Mouse (Mus musculus) frontal cortex, postnatal 36 days (tissue): ENCODE data around the gene Ano1.

ENCODE experiments used
- DNase-seq, 2 experiments: peaks; one replicate each; pipeline ENCODE4 v3.0.0; 2022; ENCODE audit warnings: low spot score in 2 of 2

The Ano1 gene

GRCm38 (mm10) chr7:144768845-144769244 is 17.1 kb upstream of the Ano1 start:
- DNase-seq, result no peak

GRCm38 (mm10) chr7:144764537-144765282 is 12.9 kb upstream of the Ano1 start:
- no peak for DNase-seq

- no peak for DNase-seq
Measured at GRCm38 (mm10) chr7:144764013-144764412, 12.2 kb upstream of the Ano1 start.

GRCm38 (mm10) chr7:144762496-144763235 is 10.9 kb upstream of the Ano1 start:
- no peak for DNase-seq

- no peak for DNase-seq
Measured at GRCm38 (mm10) chr7:144760228-144760627, 8.5 kb upstream of the Ano1 start.

GRCm38 (mm10) chr7:144759455-144759854 is 7.7 kb upstream of the Ano1 start:
- no peak for DNase-seq

- DNase-seq, result no peak
Measured at GRCm38 (mm10) chr7:144755511-144756378, 4.0 kb upstream of the Ano1 start.

- DNase-seq, result no peak
Measured at GRCm38 (mm10) chr7:144754722-144755121, 2.9 kb upstream of the Ano1 start.

GRCm38 (mm10) chr7:144753657-144754031 is 1.9 kb upstream of the Ano1 start:
- DNase-seq, result no peak

- DNase-seq, result no peak
Measured at GRCm38 (mm10) chr7:144752919-144753656, 1.3 kb upstream of the Ano1 start.

GRCm38 (mm10) chr7:144747756-144748155 is 4.0 kb downstream of the Ano1 start:
- no peak for DNase-seq

GRCm38 (mm10) chr7:144746466-144746865 is 5.3 kb downstream of the Ano1 start:
- DNase-seq, result no peak

GRCm38 (mm10) chr7:144743874-144744273 is 7.9 kb downstream of the Ano1 start:
- DNase-seq, result no peak

GRCm38 (mm10) chr7:144740643-144741042 is 11.1 kb downstream of the Ano1 start:
- no peak for DNase-seq

GRCm38 (mm10) chr7:144739810-144740209 is 12.0 kb downstream of the Ano1 start:
- no peak for DNase-seq

GRCm38 (mm10) chr7:144738357-144738798 is 13.4 kb downstream of the Ano1 start:
- no peak for DNase-seq

GRCm38 (mm10) chr7:144731897-144732291 is 19.9 kb downstream of the Ano1 start:
- DNase-seq, result no peak

GRCm38 (mm10) chr7:144731182-144731896 is 20.4 kb downstream of the Ano1 start:
- DNase-seq, result no peak

- no peak for DNase-seq
Measured at GRCm38 (mm10) chr7:144724283-144724682, 27.5 kb downstream of the Ano1 start.

- DNase-seq, result no peak
Measured at GRCm38 (mm10) chr7:144719956-144720355, 31.8 kb downstream of the Ano1 start.

- DNase-seq, result no peak
Measured at GRCm38 (mm10) chr7:144717736-144718135, 34.0 kb downstream of the Ano1 start.
